Mouse (Mus musculus) G1E (cell line): ENCODE measurements at regions not wholly inside any gene's neighbourhood (a gene's known extent, or its start where the extent isn't known, plus 50 kb on each side); places are given as distances from the start of the nearest gene placed in this dataset.

ENCODE experiments used
- CTCF ChIP-seq: IDR thresholded peaks from 2 replicates; pipeline ENCODE4 v1.5.1; 2012; ENCODE audit warnings: low read depth, low read length, inconsistent platforms, mixed read lengths
- GATA1 ChIP-seq: IDR thresholded peaks from 2 replicates; pipeline ENCODE4 v1.6.1; 2012; ENCODE audit warnings: borderline replicate concordance, low read length, inconsistent platforms, mixed read lengths
- GATA2 ChIP-seq: IDR thresholded peaks from 2 replicates; pipeline ENCODE4 v1.6.1; 2012; ENCODE audit warnings: low read depth, low read length, inconsistent platforms, borderline replicate concordance
- POLR2AphosphoS5 ChIP-seq: IDR thresholded peaks from 2 replicates; pipeline ENCODE4 v1.6.1; 2012; ENCODE audit warnings: low read depth, low read length, inconsistent platforms; ENCODE audit not compliant: insufficient replicate concordance
- TAL1 ChIP-seq: conservative IDR thresholded peaks from 2 replicates; pipeline ENCODE4 v1.6.1; 2012; ENCODE audit warnings: low read depth, low read length, inconsistent platforms, mixed read lengths

DNA sequence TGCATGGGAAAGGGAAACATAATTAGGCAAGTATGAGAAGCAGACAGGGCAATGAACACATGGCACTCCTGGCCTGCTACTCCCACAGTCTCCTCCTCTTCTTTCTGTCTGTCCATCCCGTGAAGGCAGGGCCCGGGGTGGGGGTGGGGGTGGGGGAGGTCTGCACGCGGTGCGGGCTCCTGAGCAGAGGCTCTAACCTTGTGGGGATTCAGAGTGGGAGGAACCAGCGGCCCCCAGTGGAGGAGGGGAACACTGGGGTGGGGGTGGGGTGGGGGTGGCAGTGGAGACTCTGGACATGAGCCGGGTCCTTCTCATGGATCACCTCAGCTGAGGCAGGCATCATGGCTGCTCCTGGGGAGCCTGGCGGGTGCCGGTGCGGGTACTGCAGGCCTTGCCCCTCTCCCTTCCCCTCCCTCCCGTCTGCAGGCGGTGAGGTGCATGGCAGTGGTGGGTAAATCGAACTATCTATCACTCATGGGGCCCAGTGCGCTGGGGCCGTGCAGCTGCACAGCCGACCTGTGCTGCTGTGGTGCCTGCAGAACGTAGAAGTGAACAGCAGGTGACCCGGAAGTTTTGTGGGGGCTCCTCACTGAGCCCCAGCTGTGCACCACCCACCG is 120.9 kb upstream of the Stxbp6 start:
- no peak for TF ChIP-seq CTCF
- no peak for TF ChIP-seq TAL1
- no peak for TF ChIP-seq GATA1
- no peak for TF ChIP-seq POLR2AphosphoS5
- no peak for TF ChIP-seq GATA2
